Mouse (Mus musculus) c-Kit-positive CD71-positive TER-119-positive erythroid progenitor cells, embryonic 14.5 days (primary cell): ENCODE measurements around the gene Thrsp.

Experiments
- DNase-seq: peaks from one replicate; pipeline ENCODE4 v3.0.0-alpha.2; 2013; ENCODE audit warnings: low spot score

Gene Thrsp

DNA sequence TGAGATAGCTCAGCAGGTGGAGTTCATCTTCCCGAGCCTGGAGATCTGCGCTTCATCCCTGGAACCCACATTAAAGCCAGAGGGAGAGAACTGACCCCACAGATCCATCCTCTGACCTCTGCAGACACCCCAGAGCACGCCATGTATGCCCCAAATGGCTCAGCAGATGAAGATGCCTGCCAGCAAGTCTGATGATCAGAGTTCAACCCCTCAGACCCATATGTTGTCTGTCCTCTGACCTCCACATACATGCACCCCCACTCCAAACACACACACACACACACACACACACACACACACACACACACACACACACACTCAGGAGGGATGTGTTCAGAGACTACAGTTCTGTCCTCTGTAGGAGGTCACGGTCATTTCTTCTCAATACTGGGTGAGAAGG is 1.1 kb downstream of the Thrsp start:
- no peak for DNase-seq

DNA sequence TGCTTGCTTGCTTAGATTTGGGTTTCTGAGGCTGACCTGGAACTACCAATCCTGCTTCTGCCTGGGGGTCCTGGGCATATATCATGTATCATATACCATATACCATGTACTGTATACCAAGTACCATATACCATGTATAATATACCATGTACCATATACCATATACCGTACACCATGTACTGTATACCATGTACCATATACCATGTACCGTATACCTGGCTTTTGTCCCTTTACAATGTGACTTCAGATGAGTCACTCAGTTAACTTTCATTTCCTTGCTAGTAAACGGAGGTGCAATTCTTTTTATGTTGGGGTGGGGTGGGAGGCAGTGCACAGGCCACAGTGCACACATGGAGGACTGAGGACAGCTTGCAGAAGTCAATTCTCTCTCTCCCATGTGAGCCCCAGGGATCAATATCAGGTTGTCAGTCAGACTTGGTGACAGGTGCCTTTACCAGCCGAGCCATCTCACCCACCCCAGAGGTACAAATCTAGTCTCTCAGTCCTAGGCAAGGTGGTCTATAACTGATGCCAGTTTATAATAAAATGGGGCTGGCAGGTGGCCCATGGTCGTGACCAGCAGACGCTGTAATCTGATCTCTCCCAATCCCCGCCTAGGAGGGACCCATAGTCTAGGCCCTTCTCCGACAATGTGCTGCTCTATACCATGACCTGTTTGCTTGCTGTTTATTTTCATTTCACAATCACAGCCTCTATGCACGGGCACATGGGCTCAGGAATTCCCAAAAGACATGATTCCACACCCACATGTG is 2.4 kb downstream of the Thrsp start:
- no peak for DNase-seq

DNA sequence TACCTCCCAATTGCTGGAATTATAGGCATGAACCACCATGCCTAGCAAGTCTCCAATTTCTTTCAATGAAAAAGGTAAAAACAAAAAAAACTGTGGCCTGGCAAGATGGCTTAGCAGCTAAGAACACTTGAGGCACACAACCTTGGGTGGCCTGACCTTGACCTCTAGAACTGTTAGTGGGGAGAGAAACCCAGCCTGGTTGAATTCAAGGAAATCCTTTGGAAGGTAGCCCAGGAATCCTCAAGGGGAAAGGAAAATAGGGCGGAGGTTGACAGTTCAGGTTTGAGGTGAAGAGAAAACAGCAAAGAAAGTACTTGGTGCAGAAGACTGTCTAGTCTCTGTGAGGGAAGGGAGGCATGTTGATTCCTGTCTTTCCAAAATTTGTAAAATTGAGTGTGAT is 3.1 kb downstream of the Thrsp start:
- no peak for DNase-seq

DNA sequence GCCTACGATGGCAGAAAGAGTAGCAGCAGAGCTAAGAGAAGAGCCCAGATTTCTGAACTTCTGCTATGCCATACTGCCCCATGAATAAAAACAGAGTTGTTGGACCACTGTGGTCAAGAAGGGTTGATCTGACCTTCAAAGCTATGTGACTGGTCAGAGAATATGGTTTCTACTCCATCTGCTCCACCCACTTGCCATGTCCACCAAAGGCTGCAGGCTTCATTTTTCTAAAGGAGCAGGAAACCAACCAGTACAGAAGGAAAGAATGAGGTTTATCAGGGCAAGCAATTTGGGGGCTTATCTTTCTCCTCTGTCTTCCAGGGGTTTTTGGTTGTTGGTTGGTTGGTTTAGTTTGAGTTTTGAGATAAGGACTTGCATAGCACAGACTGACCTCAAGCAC is 3.5 kb downstream of the Thrsp start:
- no peak for DNase-seq

DNA sequence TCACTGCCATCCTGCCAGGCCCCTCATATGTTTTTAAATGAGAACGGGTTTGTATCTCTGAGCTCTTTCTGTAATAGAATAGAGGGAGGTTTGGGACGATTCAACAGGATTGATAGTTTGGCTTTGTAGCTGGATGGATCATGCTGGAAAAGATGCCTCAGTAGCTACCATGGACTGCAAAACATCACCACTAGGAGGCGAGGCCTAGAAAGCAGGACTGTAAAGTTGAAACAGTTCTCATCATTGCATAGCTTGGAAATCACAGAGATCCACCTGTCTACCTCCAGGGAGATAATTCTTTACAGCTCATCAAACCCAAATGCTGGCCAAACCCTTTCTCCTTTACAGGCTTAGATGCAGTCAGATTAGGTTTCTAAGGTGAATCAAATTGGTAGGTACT is 6.0 kb downstream of the Thrsp start:
- DNase-seq, result no peak

DNA sequence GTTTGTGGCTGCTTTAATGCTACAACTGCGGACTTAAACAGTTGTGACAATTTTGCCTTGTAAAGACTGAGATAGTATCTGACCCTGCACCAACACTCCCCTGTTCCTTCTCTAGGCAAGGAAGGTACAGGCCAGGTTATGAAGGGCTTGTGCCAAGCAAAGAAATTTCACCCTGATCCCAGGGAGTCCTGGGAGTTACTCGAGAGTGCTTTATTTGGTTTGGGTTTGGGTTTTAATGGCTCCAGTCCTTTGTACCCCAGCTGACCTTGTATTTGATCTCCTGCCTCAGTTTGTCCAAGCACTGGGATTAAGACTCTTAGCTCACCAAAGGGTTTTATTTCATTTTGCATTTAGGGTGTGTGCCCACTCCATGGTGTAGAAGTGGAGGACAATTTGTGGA is 6.4 kb downstream of the Thrsp start:
- no peak for DNase-seq

DNA sequence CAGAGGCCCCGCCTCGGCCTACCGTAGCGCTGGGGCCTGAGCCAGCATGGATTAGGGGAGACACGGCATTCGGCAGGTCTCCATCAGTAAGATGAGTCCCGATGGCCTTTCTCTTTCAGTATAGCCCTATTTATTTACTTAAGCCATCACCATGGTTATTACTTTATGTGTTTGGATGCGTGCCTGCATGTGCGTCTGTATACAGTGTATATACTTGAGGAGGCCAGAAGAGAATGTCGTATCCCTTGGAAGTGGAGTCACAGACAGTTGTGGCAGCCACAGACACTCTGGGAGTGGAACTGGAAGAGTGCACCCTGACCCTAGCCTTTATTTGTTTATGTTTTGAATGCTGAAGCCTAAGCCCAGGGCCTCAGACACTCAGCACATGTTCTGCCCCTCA is 10.4 kb downstream of the Thrsp start:
- no peak for DNase-seq

DNA sequence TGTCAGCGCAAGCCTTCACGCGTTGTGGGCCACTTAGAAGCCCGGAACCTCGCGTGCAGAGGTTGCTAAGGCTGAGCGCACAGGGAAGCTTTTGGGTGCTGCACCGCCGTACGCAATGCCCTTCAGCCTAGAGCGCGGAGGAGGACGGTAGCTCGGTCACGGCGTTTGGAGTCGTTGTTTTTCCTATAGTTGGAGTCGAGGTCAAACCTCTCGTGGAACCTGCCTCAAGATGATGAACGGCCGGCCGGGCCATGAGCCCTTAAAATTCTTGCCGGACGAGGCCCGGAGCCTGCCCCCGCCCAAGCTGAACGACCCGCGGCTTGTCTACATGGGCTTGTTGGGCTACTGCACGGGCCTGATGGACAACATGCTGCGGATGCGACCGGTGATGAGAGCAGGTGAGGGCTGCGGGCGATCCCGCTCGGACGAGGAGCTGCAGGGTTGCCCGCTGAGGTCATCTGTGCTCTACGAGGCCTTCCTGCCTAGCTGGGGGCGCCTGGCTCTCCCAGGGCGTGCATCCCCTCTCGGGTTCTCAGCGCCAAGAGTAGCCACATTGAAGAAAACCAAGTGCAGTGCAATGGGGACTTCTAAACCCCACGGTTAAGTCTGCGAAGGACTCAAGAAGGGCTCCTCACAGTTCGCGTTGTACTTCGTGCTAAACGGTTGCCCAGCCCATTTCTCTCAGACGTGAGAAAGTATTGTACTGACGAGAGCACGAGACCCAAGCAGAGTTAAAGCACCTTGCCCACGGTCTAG is 17.4 kb downstream of the Thrsp start, which contains the start of gene Ndufc2:
Gene Ndufc2, plus strand, starts transcription at position 44 of the 756 bp plus-strand sequence.
- DNase-seq, result peak; percentile 82

DNA sequence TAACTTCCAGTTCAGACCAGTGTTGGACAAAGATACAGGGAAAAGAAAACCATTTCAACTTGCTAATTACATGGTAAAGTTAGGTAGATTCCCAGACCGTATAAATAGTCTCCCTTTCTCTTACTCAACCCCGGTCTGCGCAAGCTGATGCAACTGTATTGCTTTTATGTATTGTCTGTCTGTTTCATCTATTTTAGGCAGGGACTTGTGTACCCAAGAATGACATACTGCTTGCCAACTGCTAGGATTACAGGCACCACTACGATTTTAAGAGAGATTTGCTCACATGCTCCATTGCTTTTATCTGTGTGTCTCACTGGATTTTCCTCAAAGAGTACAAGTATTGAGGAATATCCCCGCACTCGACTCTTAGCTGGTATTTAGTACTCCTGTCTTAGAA is 18.6 kb downstream of the Thrsp start:
- no peak for DNase-seq

DNA sequence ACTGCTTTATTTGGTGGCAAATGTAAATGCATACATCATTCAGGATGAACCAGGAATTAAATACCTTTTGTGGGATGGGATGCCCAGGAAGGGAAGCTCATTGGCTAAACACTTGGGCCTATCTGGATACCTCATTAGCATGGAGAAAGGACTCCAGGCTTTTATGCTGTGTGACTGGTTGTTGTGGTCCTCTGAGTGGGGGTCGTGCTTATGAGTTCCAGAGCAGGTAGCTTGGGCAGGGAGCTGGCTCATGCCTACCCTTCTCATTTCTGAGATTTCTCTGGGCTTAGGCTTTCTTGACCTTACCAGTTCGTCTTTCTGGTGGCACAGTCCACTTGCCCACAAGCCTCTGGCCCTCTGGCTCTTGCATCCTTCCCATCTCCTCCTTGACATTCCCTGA is 23.2 kb downstream of the Thrsp start:
- DNase-seq, result no peak

DNA sequence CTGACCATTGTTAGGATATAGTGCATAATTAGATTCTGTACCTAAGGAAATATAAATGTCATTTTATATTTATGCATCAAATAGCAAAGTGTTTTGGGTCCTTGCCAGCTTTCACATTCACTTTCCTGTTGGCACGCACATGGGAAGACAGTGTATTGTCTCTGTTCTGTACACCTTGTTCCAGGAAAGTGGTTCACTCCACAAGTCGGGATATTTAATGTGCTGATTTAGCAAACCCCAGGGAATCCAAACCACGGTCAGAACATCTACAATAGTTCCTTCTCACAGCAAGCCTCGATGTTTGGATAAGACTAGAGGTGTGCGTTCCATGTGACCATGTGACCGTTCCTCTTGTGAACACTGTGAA is 25.5 kb downstream of the Thrsp start:
- no peak for DNase-seq

DNA sequence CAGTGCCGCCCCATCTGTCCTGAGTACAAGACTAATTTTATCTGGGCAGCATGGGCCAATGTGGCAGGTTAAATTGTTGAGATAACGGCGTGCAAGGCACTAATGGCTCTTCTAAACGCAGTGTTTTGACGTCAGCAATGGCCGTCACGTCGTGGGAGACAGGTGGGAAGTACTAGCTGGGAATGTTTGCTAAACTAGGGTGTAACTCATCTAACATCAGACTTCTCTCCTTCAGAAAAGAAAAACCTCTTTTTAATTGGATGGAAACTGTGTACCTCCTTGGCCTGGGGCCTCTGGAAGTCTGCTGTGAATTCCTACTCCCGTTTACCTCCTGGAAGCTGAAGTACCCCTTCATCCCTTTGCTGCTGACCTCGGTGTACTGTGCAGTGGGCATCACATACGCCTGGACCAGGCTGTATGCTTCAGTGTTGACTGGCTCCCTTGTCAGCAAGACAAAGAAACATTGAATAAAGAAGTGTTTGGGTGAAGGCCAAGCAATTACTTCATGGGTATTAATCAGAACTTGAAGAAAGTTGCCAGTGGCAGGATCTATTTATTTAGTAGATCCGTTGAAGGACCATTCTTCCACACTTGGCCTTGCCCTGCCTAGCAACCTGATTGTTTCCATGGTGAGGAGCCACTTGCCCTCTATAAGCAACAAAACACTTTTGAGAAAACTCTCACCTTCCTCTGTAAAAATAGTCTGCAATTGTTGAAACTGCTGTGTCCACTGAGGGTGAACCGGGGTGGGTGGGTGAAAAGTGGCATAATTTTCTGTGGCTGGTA is 26.0 kb downstream of the Thrsp start:
- DNase-seq, result no peak

DNA sequence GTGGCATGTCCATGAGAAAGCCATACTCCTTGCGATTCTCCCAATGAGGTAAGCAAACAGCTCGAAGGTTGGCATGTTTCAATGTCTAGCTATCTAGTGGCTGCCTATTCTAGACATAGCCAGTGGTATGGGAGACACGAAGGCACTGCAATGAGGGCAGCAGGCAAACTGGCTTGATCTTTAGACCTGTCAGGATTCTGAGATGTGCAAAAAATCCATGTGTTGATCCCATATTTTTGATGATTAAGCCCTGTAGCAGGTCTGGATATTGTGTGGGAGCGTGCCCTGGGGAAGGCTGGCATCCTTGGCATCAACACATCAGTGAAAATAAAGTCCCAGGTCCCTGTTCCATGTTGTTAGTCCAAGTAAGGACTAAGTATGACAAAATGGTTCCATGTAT is 29.0 kb downstream of the Thrsp start:
- no peak for DNase-seq

DNA sequence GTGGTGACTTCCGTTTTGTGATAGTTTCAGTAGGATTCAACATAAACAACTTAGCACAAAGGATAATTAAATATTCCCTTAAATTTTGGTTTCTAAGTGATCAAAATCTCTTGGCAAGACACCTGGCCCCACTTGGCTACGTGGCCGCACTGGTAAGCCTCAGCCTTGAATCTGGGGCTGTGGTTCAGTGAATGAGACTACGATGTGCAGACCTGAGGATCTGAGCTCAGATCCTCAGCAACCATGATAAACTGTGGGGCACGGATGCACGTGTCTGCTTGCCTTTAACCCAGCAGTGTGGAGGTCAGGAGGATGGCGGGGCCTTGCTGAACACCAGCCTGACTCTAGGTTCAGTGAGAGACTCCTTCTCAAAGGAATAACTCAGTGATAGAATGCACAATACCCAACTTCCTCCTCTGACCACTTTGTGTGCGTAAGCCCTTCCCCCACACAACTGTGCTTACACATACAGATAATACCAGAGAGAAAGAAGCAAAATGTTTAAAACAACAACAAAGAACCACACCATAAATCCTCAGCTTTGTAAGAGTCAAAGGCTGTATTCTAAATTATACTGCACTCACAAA is 29.9 kb downstream of the Thrsp start:
- DNase-seq, result no peak

DNA sequence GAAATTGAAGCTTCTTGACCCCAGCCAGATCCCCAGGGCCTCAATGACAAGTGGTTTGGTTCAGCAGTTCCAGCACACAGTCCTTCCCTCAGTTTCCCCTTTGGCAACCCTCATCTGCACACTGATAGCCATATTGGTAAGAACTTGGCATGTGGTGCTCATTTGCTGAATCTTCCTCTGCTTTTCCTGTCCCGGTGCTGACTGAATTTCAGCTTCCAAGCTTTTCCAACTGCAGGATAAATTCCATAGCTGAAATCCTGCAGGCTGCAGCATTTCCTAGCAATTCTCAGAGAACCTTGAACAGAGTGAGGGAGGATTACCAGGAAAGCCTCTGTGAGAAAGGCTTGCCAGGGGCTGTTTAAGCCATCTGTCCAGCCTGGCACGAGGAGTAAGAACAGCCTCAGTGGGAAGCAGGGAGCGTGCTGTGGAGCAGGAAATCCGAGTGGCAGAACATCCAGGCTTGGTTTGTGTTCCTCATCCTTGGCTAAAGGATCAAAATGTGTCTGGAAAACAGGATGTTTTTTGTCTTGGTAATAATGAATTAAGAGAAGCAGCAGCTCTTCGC is 30.6 kb downstream of the Thrsp start:
- DNase-seq, result no peak

DNA sequence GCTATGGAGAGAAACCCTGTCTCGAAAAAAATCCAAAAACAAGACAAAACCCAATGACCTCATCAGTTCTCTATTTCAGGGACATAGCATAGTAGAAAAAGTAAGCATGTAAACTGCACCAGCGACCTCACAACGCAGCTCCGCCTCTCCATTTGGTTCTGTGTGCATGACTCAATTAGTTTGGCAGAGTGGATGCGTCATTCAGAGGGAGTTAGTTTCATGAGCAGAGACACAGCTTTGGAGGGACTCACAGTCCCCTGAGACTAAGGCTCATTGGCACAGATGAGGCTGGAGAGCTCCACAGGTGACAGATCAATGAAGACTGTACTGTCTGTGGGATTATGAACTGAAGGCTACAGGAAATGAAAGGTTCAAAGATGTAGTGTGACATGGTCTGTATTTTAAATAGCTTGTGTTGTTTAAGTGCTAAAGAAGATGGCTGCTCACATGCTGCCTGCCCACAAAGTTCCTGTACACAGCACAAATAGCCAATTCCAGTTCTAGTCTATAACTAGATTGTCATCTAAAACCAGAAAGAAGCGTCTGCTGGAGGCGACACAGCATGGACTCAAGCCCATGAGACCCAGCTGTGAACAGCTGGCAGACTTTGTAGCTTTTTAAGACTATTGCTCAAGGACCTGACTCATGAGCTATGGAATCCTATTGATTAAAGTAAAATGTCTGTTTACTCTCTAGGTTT is 31.3 kb downstream of the Thrsp start:
- DNase-seq, result no peak

DNA sequence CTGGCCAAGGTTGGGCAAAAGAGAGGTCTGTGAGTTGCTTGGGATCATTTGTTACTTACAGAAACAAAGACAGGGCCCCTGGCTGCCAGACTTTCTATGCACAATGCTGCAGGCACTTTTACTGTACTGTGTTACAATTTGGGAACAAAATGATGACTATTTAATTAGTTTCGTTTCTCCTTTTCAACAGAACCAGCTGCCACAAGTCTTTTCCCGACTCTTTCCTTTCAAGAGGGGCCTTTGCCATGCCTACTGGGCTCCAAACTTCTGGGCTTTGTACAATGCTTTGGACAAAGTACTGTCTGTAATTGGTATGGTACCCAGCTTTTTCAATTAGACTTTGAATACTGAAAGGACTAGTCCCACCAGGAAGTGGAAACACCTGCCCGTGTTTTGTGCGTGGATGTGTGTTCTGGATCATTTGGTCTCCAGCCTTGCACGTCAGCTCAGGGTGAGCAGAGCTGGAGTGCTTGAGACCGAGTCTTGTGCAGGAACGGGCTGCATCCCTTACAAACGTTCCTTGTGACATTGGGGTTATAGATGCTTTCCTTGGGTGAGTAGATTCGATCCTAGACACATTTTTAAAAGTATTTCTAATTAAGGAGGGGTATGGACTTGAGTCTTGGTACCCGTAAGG is 33.9 kb downstream of the Thrsp start:
- no peak for DNase-seq

DNA sequence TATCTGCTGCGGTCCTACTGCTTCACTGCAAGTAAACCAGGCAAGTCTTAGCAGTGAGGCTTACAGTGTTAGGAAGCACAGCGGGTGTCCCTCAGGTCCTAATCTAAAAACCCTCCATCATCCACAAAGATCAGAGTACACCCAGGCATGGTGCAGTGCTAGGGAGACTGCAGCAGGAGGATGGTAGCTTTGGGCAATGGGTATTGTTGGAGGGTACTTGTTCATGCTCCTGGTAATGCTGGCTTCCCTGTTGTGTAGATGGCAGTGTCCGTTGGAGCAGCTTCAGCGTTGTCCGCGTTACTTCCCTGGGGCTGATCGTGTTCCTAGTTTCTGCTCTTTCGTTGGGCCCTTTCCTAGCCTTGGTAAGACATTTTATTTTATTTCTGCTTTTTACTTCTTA is 34.9 kb downstream of the Thrsp start:
- DNase-seq, result no peak

DNA sequence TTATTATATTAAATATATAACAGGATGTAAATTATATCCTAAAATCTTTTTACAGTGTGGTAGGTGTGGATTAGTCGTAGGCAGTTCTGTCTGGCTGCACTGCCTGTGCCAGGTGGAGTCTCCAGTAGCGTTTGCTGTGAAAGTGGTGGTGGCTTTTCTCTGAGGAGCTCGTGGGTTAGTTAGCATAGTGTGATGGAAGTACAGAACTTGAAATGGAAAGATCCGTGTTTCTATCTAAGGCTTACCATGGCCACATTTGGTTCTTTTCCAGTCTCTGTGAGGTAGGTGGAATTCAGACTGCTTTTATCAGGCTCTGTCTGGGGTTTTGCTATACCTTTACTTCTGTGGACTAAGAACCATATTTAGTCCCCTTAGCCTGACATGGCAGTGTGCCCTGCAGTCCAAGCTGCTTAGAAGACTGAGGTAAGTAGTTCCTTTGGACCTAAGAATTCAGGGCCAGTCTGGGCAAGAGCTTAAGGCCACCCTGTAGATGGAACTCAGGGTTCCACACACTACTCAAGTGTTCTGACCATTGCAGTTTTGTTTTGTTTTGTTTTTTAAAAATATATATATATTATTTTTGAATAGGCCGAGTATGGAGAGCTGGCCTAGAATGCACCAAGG is 36.9 kb downstream of the Thrsp start:
- DNase-seq, result no peak

DNA sequence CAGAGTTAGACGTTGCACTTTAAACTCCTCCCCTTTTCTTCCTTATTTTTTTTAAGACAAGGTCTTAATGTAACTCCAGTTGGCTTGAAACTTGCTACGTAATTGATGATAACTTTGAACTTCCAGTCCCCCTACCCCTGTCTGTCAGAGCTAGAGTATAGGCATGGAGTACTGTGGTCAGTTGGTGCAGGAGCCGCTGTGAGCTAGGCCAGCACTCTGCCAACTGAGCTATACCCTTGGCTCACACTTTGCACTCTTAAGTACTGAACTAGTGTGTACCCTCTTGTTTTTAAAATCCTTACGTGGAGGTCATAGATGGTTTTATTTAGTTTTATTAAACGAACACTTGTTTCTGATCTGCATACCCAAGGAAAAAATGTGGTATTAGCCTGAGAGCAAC is 38.2 kb downstream of the Thrsp start:
- DNase-seq, result no peak

DNA sequence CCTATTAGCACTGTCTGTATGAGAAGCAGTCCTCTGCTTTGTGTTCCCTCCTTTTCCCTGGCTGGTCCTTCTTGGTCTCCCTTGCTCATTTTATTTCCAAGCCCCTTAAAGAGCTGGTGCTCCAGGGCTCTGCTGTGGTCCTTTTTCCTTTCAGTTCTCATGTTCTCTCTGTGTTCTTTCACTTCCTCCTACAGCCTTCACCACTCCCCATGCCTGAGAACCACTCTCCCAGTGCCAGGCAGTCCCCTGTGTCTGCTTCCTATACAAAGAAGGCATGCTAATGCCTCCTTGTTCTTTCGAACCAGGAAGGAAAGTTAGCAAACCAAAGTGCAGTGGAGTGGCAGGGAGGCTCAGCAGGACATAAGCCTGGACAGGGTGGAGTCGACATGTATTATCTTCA is 41.6 kb downstream of the Thrsp start:
- DNase-seq, result no peak
